Mouse (Mus musculus): Measurements from ENCODE around the gene Lima1.
"Not testable (repeated sequence)": the region's sequence is repeated elsewhere in the genome, so short reads cannot be mapped to it uniquely, and the experiment has no call there.

The Lima1 gene

DNA sequence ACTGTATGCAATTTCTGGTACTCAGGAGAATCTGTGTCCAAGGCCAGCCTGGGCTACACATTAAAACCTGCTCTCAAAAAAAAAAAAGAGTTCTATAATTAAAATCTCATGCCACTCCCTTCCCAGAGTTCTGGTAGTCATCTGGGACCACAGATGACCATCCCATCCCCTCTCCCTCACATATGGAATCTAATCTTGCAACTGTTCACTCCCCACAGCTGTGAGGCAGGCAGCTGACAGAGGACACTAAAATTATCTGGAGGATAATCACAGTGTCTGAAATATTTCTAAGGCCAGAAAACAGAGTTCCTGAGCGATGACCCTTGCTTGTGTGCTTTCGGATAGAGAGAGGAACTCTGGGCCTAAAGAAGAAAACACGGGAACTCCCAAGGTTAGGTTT, 40.6 kb downstream of the Lima1 start:
- DNase-seq (ENCODE audit: low spot score): no peak

DNA sequence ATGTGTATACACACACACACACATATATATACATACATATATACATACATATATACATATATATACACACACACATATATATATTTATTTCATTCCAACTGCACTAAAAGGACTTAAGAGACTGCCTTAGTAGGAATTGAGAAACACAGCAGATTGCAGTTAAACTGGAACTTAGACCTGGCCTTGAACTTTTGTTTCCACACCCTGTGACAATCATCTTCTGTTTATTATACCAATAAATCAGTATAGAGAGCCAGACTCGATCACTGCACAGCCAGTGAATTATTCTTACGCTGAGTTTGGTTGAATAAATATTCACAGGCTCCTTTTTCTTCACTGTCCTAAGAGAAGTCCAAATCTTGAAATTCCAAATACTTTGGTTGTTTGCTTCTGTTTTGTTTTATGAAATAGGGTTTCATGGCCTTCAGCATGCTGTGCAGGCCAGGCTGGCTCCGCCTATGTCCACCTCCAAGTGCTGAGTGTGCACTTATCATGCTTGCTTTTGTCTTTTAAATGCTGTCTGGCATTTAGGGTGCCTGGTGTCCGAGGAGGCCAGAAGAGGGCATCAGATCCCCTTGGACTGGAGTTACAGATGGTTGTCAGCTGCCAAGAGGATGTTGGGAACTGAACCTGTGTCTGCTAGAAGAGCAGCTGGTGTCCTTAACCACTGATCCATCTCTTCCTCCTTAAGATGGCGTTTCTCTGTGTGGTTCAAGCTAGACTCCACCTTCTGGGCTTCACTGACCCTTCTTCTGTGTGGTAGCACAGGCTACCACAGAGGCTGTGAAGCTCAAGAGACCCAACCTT, 41.4 kb downstream of the Lima1 start:
- DNase-seq (ENCODE audit: low spot score): no peak

DNA sequence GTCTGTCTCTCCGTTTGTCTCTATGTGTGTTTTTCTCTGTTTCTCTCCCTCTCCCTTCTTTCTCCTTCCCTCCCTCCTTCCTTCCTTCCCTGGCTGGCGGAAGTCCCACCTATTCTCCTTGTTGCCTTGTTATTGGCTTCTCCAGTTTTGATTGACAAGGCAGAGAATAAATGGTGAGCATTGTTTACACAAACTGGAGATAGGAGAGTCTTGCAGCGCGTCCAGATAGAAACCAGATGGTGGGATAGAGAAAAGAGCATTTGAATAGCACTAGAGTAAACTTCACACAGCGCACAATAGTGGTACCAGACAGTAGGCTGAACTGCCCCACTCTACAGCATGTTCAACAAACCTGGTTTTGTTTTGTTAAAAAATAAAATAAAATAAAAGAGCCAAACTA, 43.7 kb downstream of the Lima1 start:
- no peak for DNase-seq (ENCODE audit: low spot score)

DNA sequence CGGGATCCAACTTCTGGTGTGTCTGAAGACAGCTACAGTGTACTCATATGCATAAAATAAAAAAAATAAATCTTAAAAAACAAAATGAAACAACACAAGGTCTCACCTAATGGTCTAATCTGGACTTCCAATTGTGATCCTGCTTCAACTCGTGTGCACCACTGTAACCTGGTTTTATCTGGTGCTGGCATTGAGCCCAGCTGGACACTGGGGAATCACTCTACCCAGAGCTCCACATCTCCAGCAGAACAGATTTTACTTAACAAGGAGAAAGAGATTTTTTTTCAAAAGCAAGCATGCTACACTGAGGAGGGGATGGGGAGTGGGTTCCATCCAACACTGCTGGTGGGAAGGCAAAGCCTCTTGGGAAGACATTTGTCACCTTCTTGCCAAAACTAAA, 47.2 kb downstream of the Lima1 start:
- DNase-seq (ENCODE audit: low spot score): no peak

DNA sequence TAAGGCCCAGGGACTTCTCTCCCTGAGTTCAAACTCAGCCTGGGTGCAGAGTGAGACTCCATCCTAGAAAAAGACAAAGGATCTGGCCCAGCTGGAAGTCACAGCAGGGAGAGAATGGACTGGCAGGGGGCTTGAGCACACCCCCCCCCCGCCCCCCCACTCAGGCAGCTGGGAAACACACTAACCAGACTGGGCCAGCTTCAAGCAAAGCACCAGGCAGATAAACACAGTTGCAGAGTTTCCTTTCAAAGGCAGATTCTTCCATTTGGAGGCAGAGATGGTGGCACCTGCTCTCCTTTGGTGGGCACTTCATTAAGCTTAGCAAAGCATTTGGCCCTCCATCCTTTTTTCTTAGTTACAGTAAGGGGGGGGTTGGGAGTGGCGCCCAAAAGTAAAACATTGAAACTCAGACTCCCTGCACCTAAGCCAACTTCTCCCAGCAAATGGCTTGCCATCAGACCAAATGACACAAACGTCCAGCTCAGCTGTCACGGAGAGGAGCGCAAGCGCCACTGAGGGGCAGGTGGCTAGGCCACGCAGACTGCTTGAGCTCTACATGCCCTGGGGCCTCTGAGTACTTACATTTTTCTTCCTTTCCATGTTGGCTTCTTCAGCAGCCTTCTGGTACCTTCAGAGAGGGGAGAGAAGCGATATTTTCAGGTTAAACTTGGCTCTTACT, 48.9 kb downstream of the Lima1 start:
- no peak for DNase-seq (ENCODE audit: low spot score)

DNA sequence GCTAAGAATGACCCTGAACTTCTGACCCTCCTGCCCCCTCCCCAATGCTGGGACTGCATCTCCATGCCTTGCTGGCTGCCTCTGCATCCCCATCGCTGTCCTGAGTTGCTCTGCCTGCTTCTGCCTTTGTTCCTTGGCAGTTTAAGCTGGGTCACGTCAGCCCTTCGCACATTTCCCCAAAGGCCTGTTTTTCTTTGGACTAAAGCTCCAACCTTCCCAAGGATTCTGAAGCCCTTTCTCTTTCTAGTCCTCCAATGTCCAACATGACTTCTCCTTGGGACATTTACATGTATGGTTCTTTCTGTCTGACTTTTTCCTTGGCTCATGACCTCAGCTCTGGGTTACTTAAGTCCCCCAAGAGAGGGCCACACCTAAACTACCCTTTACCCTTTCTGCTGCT, 50.0 kb downstream of the Lima1 start:
- no peak for DNase-seq (ENCODE audit: low spot score)

DNA sequence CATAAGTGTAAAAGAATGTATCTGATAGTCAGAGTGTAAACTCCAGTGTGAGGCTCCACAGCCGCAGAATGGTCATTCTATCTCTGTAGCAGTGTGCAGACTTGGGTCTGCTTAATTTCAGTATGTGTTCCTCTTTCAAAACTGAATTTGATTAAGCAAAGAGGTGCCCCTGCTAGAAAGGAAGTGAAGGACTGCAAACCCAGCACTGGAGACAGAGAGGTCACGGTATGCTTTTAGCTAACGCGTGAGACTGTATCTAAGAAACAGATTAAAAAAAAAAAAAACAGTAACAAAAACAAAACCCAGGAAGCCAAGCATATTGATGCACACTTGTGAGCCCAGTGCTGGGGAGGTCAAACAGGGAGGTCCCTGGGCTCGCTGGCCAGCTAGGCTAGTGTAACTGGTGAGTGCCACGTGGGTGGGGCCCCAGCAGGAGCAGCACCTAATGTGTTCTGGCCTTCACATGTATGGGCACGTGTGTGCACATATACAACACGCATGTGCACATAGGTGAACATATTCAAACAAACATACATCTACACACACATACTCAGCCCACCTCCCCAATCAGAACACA, 51.8 kb downstream of the Lima1 start:
- no peak for DNase-seq (ENCODE audit: low spot score)

DNA sequence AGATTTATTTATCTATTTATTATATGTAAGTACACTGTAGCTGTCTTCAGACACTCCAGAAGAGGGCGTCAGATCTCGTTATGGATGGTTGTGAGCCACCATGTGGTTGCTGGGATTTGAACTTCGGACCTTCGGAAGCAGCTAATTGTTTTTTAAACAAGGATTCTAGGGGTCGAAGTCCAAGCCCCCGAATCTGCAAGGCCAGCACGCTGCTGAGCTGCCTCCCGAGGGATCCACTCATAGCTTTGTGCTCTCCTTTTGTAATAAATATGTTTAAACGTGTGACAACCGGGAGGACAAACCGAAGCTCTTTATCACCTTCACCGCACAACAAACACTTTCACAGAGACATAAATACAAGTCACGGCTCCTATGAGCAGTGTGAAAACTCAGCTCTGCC, 52.8 kb downstream of the Lima1 start:
- DNase-seq (ENCODE audit: low spot score): not testable (repeated sequence)

DNA sequence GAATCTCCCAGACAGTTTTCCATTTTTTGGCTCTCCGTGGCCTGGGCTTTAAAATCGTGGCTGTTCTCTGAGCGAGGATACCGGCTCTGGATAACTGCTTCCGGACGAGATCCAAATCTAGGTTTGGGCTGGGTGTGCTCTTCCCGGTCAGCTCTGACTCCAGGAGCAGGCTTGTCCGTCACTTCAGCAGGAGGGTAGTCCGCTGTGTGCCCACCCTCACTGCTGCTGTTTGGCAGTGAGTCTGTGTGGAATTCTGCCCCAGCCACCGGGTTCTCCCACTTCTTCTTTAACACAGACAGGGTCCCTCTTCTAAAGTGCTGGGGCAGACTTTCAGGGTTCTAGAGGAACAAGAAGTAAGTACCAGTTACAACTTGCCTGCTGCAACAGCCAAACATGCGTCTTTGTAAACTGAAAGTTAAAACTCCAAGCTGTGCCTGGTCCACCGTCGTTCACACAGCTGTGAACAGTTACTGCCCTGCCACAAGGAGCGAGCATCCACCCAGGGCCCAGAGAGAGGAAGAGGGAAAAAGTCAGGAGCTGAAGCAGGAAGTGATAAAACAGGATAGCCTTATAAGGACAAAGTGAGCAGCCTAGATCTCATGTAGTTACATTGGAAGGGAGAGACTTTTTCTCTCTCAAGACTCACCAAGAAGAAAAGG, 55.5 kb downstream of the Lima1 start:
- peak; percentile 33 for DNase-seq (ENCODE audit: low spot score)

DNA sequence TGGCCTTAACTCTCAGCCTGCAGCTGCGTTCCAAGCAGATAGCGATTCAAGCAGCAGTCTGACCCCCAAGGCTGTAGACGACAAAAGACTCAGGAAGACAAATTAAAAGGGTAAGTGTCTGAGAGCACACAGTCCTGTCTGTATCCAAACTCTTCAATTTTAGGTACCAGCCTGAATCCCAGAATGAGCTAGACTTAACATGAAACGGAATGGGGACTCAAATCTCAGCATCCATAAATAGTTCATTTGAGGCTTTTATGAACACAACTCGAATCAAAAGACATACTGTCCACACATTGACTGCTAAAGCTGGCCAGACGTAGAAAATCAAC, 56.2 kb downstream of the Lima1 start:
- no peak for DNase-seq (ENCODE audit: low spot score)

DNA sequence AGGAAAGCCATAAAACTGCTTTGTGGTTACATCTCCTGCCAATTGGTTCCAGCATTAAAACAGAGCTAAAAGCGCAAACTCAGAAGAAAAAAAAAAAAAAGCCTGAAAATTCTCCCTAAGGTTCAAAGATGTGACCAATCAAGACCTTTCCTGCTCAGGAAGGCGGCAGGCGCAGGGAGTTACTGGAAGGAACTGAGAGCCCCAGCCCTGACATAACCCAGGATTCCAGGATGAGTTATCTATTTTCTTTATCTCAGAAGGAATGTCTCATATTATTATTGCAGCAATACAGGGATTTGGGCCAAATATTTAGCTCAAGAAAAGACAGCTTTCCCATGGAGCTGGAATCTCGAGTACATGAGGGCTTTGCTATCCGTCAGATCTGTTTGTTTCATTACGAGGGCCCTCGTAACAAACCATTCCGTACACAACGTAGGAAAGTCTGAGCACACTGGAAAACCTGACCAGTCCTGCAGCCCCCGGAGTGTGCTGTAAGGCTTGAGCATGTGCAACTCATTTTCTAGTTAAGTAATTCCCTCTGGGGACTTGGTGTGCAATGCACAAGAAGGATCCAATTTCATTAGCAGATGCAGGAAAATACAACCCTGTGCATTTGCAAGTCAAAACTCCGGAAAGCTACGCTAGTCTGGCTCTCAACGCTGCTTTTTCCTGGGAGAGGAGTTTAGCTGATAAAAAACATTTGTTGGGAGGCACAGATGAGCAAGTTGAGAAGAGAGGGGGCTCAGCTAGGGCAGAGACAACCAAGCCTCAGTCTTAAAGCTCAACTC, 56.7 kb downstream of the Lima1 start:
- no peak for DNase-seq (ENCODE audit: low spot score)

DNA sequence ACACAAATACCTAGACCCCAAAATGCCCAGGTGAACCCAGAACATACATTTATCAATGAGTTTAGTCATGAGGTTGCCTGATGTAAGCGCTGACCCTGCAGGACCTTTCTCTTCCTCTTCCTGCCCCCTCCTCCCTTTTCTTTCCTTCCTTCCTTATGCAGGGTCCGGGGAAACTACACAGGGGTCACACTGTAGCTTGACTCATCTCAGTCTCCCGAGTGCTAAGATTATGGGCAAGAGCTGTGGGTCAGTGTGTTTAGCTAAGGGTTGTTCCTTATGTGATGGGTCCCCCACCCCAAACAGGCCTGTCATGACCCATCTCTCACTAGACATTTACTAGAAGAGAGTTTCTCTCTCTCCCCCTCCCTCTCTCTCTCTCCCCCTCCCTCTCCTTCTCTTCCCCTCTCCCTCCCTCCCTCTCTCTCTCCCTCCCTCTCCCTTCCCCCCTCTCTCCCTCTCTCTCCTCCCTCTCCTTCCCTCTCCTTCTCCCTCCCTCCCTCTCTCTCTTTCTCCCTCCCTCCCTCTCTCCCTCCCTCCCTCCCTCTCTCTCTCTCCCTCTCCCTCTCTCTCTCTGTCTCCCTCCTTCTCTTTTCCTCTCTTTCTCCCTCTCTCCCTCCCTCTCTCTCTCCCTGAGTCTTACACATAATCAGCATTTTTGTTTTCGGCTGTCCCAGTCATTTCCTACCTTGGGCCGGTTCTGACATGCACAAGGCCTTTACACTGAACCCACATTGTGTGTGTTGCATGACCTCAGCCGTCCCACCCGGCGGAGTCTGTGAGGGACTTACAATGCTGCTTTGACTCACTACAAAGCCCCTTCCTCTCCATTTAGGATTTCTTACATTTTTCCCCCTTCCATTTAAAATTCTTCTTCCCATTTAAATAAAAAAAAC, 57.7 kb downstream of the Lima1 start:
- DNase-seq (ENCODE audit: low spot score): no peak

DNA sequence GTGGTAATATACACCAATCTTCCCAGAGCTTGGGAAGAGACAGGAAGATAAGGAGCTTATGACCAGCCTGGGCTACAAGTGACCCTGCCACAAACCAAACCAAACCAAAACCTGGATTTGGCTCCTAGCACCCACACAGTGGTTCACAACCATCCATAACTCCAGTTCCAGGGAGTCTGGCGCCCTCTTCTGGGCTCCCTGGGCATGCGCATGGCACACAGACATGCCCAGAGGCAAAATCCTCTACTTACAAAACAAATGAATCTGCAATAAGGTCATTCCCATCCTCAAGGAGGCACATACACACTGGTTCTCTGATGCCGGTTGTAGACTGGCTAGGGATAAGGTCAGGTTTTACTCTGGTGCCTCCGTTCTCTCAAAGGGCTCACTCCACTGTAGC, 59.3 kb downstream of the Lima1 start:
- no peak for DNase-seq (ENCODE audit: low spot score)

DNA sequence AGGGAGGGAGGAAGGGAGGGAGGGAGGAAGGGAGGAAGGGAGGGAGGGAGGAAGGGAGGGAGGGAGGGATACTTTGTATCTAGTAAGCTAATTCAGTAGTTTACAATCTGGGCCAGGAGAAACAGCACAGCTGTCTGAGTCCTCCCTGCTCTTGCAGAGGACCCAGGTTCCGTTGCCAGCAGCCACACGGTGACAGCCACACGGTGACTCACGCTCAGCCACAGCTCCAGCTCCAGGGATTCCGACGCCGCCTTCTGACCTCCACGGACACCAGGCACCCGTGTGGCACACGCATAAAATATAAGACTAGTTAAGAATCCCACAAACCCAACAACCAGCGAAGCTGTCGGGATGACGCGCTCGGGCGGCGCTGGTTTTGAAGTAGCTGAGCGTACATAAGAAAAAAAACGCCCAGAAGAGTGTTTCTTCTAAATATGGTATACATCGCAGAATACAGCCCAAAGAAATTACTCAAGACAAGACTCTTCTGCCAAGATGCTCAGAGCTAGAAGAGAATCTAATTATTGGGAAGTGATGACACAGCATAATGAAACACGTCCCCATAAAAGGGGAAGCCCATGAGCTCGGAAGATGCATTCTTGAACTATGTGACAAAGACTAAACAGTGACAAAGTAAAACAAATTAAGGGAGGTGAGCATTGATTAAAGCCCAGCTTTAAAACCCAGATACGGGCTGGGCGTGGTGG, 60.5 kb downstream of the Lima1 start:
- no peak for DNase-seq (ENCODE audit: low spot score)

DNA sequence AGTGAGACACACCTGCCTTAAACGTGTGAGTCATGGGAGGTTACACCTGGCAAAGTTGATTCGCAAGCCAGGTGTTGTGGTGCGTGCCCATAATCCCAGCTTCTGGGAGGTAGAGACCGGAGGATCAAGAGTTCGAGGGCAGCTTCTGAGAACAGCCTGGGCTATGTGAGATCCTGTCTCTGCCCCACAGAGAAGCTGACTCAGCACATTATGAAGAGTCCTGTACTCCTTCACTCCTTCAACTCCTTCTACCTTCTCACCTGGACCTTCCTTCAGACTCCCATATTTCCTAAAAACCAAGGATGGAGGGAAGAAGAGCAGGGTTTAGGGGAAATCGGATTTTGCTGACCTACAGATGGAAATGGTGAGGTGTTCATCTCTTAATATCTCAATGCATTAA, 61.6 kb downstream of the Lima1 start:
- no peak for DNase-seq (ENCODE audit: low spot score)

DNA sequence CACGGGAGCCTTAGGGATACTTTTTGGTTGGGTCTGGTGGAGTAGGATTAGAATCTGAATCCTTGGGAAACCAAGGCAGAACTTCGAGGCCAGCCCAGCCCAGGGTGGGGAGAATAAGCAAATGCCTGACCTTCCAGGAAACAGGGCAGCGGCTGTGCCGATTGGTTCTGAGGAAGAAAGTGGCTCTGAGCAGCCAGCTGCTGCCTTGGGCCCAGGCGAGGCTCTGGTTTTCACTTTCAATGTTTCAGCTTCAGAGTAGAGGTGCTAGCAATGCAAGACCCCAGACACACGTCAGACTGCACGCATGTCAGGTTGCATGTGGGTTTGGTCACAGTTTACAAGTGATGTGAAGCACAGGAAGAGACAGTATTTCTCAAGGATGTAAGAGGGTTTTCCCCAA, 63.2 kb downstream of the Lima1 start:
- no peak for DNase-seq (ENCODE audit: low spot score)

DNA sequence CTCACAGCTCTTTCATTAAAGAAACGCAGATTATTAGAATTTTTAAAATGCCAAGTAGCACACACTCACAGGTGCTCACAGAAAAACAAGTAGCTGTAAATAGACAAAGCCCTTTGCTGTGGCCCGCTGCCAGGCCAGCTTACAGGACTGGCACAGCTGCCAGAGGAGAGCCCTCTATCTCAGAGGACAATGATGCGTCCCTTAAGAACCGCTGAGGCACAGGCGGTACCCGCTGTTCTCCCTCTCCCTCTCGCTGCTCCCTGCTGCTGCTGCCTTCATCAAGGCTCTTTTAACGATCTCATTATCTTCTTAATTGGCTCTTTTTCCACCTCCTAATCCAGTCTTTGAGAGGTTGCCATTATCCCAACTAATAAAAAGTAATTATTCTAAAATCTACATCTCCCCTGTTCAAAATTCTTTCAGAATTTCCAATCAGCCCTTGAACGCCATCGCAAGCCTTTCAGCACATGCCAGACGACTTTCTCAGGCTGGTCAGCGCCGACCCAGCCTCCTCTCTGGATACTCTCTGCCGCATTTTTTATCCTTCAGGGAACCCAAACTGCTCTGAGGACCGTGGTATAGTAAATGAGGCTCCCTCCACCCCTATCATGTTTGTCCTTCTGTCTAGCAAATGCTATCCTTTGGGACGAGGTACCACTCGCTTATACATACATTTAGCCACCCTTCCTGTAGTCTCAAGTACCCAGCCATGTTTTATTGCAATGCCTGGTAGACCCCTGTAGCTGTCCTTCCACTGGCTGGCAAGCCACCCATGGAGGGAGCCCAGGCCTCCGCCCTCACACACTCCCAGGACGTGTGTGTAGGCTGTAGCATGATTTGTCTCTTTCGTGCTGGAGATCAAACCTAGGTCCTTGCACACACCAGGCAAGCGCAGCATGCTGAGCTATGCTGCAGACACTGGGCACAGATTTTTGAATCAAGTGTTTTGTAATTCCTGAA, 67.2 kb downstream of the Lima1 start:
- DNase-seq (ENCODE audit: low spot score): no peak

DNA sequence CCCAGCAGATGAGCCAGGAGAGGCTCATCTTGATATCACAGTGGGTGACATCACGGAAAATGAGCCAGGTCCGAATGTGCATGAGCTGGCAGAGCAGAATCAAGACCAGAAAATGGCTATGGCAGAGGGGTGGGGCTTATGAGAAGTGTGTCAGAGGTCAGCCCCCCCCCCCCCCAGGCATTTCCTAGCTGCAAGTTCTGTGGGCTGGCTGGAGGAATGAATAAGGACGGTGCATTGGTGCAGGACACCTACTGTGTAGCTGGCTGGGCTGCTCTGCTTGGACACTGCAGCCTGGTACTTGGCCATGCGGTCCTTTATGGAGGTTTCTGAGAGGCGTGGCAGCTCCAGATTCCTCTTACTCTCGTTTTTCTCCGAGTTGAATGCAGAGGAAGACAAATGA, 69.1 kb downstream of the Lima1 start:
- no peak for DNase-seq (ENCODE audit: low spot score)

DNA sequence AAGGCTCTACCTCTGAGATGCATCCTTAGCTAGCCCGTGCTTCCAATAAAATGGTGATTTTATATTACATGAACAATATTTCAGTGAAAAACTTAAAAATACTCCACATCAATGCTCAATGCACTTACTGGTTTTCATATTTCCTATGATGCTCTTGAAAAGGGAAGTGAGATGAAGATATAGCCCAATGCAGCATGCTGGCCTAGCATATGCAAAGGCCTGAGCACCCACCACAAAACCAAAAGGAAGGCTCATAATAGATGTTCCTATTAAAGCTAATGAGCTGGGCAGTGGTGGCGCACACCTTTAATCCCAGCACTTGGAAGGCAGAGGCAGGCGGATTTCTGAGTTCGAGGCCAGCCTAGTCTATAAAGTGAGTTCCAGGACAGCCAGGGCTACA, 69.6 kb downstream of the Lima1 start:
- DNase-seq (ENCODE audit: low spot score): no peak
